Mouse (Mus musculus) liver, postnatal 0 days (tissue): ENCODE measurements around the gene Lemd1.

Experiments used
- CTCF ChIP-seq: sonication (generic); IDR thresholded peaks from 2 replicates; pipeline ENCODE4 v1.5.1; 2016; ENCODE audit warnings: antibody characterized with exemption, low read depth
- EP300 ChIP-seq: IDR thresholded peaks from 2 replicates; pipeline ENCODE4 v1.6.1; 2016; ENCODE audit warnings: antibody characterized with exemption, low read depth, mild to moderate bottlenecking

DNA sequence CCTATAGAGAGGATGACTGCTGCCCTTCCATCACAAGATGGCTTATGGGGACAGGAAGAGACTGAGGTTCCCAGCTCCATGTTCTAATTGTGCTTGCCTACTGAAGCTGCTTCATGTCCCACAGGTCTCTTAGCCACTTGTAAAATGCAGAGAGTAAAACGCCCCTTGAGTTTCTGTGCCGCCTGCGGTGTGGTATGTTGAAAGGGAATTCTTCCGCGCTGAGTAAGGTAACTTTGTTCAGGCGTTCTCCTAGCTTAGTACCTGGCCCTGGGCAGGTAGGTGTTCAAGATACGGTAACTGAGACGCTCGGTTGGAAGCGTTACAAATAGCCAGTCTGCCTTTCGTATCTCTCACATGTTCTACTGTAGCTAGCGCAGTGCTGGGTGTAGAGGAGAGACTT, 20.4 kb downstream of the Lemd1 start:
- TF ChIP-seq CTCF (no peak), EP300 (no peak)
